Mouse (Mus musculus) thymus, adult 2 months (tissue): ENCODE data around the gene Fam222b.

Experiments used
- CTCF ChIP-seq: fragments of 200-500 bp; IDR thresholded peaks from 2 replicates; pipeline ENCODE4 v1.5.1; 2012; ENCODE audit warnings: mild to moderate bottlenecking, control low read depth, low read length, moderate library complexity, borderline replicate concordance; ENCODE audit not compliant: control insufficient read depth, poor library complexity, insufficient read depth; ENCODE audit errors: extremely low read depth
- POLR2A ChIP-seq: fragments of 200-500 bp; IDR thresholded peaks from 2 replicates; pipeline ENCODE4 v1.6.1; 2012; ENCODE audit warnings: mild to moderate bottlenecking, low read length, control low read depth, moderate library complexity; ENCODE audit not compliant: control insufficient read depth, poor library complexity, insufficient read depth; ENCODE audit errors: extremely low read depth

DNA sequence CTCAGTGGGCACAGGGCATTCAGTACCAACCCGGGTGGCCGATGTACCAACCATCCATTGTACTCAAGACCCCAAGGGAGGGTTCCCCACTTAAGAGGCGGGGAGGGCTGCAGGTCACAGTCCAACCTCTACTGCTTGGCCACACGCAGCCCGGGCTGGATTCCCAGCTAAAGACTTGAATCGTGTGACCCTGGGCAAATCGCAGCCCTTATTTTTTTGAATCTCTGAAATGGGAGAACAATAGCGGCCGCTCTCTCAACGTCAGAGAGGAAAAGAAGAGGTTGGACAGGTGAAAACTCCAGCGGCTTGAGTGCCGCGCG, 70.1 kb downstream of the Fam222b start:
- TF ChIP-seq CTCF (no peak), POLR2A (no peak)
